Mouse (Mus musculus) CH12.LX (cell line): ENCODE measurements around the gene Dnaaf5. TPM values are rescaled to one million over a fixed set of nuclear protein-coding genes. Genes with fewer than 3 reads are reported as not detected.

Source experiments
- polyA plus RNA-seq: library from polyadenylated mRNA; unstranded; fragments of >175 nt; gene quantifications from 2 replicates; pipeline ENCODE4 v1.2.1, GENCODE M21; 2012; ENCODE audit warnings: low read depth; ENCODE audit not compliant: insufficient read length
- total RNA-seq, 2 experiments: library from RNA; depleted of rRNA; stranded (reverse); fragments of 300-350 nt in 1 of 2; fragments of >200 nt in 1 of 2; gene quantifications; 2 replicates each; pipeline ENCODE4 v1.2.3; 2012 to 2014

The Dnaaf5 gene
- total and polyA plus RNA-seq, 3 experiments, result 17.9 to 25.2 (median 21.7) TPM

Other genes starting within 250 kb of the Dnaaf5 start
- gene Pdgfa, start 152.9 kb upstream of the Dnaaf5 start, total RNA-seq (2012; rRNA removed), result 20.3 and 26.5 TPM in 2 replicates
- gene Pdgfa, start 152.9 kb upstream of the Dnaaf5 start, total RNA-seq (2014; rRNA removed), result 24.4 and 30.7 TPM in 2 replicates
- 22.2 and 27.5 TPM in 2 replicates for gene Pdgfa, start 152.9 kb upstream of the Dnaaf5 start, polyA plus RNA-seq
- gene Prkar1b, start 222 bp upstream of the Dnaaf5 start, total RNA-seq (2012; rRNA removed), result not detected in 2 replicates
- not detected in 2 replicates for gene Prkar1b, start 222 bp upstream of the Dnaaf5 start, total RNA-seq (2014; rRNA removed)
- gene Prkar1b, start 222 bp upstream of the Dnaaf5 start, polyA plus RNA-seq, result not detected in 2 replicates
- gene Sun1, start 50.4 kb downstream of the Dnaaf5 start, total RNA-seq (2012; rRNA removed), result 16.7 and 18.5 TPM in 2 replicates
- 12.2 and 12.9 TPM in 2 replicates for gene Sun1, start 50.4 kb downstream of the Dnaaf5 start, total RNA-seq (2014; rRNA removed)
- gene Sun1, start 50.4 kb downstream of the Dnaaf5 start, polyA plus RNA-seq, result 8.7 and 10.1 TPM in 2 replicates
- gene Get4, start 102.1 kb downstream of the Dnaaf5 start, total RNA-seq (2012; rRNA removed), result 91.4 and 93.9 TPM in 2 replicates
- 96.4 and 103 TPM in 2 replicates for gene Get4, start 102.1 kb downstream of the Dnaaf5 start, total RNA-seq (2014; rRNA removed)
- 140 and 164 TPM in 2 replicates for gene Get4, start 102.1 kb downstream of the Dnaaf5 start, polyA plus RNA-seq
- gene Adap1, start 175.4 kb downstream of the Dnaaf5 start, total RNA-seq (2012; rRNA removed), result 73.2 and 93.9 TPM in 2 replicates
- gene Adap1, start 175.4 kb downstream of the Dnaaf5 start, total RNA-seq (2014; rRNA removed), result 53.9 and 55.3 TPM in 2 replicates
- 61.8 and 70.7 TPM in 2 replicates for gene Adap1, start 175.4 kb downstream of the Dnaaf5 start, polyA plus RNA-seq
- 30.1 and 38.8 TPM in 2 replicates for gene Cox19, start 201.2 kb downstream of the Dnaaf5 start, total RNA-seq (2012; rRNA removed)
- gene Cox19, start 201.2 kb downstream of the Dnaaf5 start, total RNA-seq (2014; rRNA removed), result 32.1 and 32.3 TPM in 2 replicates
- gene Cox19, start 201.2 kb downstream of the Dnaaf5 start, polyA plus RNA-seq, result 70.1 and 74.0 TPM in 2 replicates
- not detected in 2 replicates for gene Cyp2w1, start 202.4 kb downstream of the Dnaaf5 start, total RNA-seq (2012; rRNA removed)
- gene Cyp2w1, start 202.4 kb downstream of the Dnaaf5 start, total RNA-seq (2014; rRNA removed), result not detected in 2 replicates
- not detected in 2 replicates for gene Cyp2w1, start 202.4 kb downstream of the Dnaaf5 start, polyA plus RNA-seq
- 0.08 and 0.13 TPM in 2 replicates for gene Gpr146, start 227.5 kb downstream of the Dnaaf5 start, total RNA-seq (2012; rRNA removed)
- gene Gpr146, start 227.5 kb downstream of the Dnaaf5 start, total RNA-seq (2014; rRNA removed), result not detected in 2 replicates
- gene Gpr146, start 227.5 kb downstream of the Dnaaf5 start, polyA plus RNA-seq, result not detected in 2 replicates